Mouse (Mus musculus) megakaryocyte, embryonic 14.5 days (primary cell): ENCODE measurements around the gene Poldip3.

Experiments used
- FLI1 ChIP-seq: IDR thresholded peaks from 2 replicates; pipeline ENCODE4 v1.6.1; 2012; ENCODE audit warnings: low read length, inconsistent platforms, mixed read lengths
- GATA1 ChIP-seq: IDR thresholded peaks from 3 replicates; pipeline ENCODE4 v1.6.1; 2012; ENCODE audit warnings: mixed read lengths, low read length, inconsistent platforms, borderline replicate concordance

GRCm38 (mm10) chr15:83126582-83126981 is 22.6 kb downstream of the Poldip3 start:
- TF ChIP-seq GATA1 (no peak), FLI1 (no peak)
